Mouse (Mus musculus): ENCODE results near the gene Ifrd1. TPM values are rescaled to one million over a fixed set of nuclear protein-coding genes. Genes with fewer than 3 reads are reported as not detected.

Ifrd1 gene
- total RNA-seq, 1 experiment from 2014 or later = 161 TPM

DNA sequence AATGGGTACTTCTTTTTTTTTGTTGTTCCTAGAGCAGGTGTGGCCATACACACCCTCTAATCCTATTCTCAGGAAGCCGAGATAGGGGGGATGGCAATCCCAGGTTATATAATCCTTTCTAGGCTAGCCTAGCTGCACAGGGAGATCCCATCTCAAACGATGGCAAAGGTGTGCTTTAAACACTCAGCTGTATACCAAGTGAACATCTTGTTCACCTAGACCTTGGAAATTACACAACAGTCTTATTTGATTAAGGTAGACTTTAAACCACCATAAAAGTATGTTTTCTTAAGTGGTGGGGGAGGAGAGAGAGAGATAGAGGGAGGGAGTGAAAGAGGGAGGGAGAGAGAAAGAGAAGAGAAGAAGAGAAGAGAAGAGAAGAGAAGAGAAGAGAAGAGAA lies 87.5 kb downstream of the Ifrd1 start:
- ATAC-seq (replicated peaks in 1 of 2; ENCODE audit: insufficient read depth in 1 of 2, low FRiP score in 2 of 2, low TSS enrichment in 1 of 2, low read depth in 1 of 2, poor library complexity in 2 of 2, severe bottlenecking in 2 of 2) = no peak

DNA sequence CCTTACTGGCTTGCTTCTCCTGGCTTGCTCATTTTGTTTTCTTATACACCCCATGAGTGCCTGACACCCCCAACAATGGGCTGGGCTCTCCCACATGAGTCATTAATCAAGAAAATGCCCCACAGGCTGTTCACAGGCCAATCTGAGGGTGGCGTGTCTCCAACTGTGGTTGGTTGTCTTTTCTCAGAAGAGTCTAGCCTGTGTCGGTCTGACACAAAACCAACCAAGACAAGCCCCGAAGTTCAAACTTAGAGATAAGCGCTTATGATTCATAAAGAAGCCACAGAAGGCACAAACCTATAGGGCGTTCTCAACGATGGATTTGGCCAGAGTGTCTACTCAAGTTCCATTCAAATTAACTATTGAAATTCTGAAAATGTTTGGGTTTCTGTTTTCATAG lies 94.1 kb downstream of the Ifrd1 start:
- ATAC-seq (replicated peaks in 1 of 2; ENCODE audit: insufficient read depth in 1 of 2, low FRiP score in 2 of 2, low TSS enrichment in 1 of 2, low read depth in 1 of 2, poor library complexity in 2 of 2, severe bottlenecking in 2 of 2) = no peak

DNA sequence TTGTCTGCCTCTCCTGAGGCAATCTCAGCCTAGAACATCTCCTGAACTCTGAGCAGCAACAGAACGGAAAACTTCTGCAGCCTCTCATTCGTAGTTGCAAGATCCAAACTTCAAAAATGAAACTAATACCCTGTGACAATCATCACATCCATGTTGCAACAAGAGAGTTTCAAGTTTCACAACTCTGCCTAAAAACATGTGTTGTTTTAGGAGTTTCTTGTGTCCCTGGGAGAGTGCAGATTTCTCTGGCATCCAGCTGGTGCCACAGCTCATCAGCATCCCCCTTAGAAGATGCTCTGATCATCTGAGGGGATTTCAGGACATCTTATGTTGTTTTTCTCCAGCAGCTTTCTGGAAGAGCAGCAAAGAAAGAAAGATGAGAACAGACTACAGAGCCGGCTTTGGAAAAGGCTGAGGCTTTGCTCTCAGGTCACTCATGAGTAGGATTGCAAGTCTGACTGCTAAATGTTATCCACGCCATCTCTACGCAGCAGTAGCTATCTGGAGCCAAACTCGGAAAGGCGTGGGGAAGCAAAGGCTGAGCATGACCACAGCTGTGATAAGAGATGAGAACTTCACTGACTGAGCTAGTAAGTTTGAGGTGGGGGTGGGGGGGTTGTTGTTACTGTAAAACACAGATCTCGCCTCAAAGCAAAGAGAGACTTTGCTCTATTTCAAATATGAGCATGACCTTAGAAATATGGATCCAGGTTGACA lies 95.8 kb downstream of the Ifrd1 start:
- ATAC-seq (replicated peaks in 1 of 2; ENCODE audit: insufficient read depth in 1 of 2, low FRiP score in 2 of 2, low TSS enrichment in 1 of 2, low read depth in 1 of 2, poor library complexity in 2 of 2, severe bottlenecking in 2 of 2) = no peak

Other genes with a start within 250 kb of the Ifrd1 start
- gene Arl4a, start 210.5 kb downstream of the Ifrd1 start, total RNA-seq (2017) = 32.5 and 39.1 TPM in 2 replicates
- gene Scin, start 114.3 kb downstream of the Ifrd1 start, total RNA-seq (2017) = 2.4 and 3.7 TPM in 2 replicates
- gene Lsmem1, start 49.0 kb downstream of the Ifrd1 start, total RNA-seq (2017) = 1.3 and 1.5 TPM in 2 replicates
- gene Zfp277, start 197.4 kb upstream of the Ifrd1 start, total RNA-seq (2017) = 41.8 and 43.3 TPM in 2 replicates
- gene Dock4, start 197.4 kb upstream of the Ifrd1 start, total RNA-seq (2017) = 0.65 and 1.1 TPM in 2 replicates